Mouse (Mus musculus) neural tube, embryonic 15.5 days (tissue): ENCODE measurements around the gene Arpc5l. TPM values are rescaled to one million over a fixed set of nuclear protein-coding genes. Genes with fewer than 3 reads are reported as not detected.
A peak's percentile ranks its signal among the peaks of the same experiment; 100 is the strongest.

Source experiments
- ATAC-seq: fragments of 200-750 bp; cut with Nextera tagmentation; 2 replicates; pipeline ENCODE4 v1.8.0; 2017; ENCODE audit warnings: mild to moderate bottlenecking, moderate TSS enrichment, moderate library complexity; ENCODE audit not compliant: low FRiP score
- H3K27ac ChIP-seq: fragments of 300-500 bp; sonication (generic); replicated peaks from 2 replicates; pipeline ENCODE4 v1.5.1; 2015; ENCODE audit warnings: mild to moderate bottlenecking, inconsistent platforms
- H3K27me3 ChIP-seq: fragments of 300-500 bp; sonication (generic); replicated peaks from 2 replicates; pipeline ENCODE4 v1.6.1; 2015; ENCODE audit warnings: inconsistent platforms
- H3K36me3 ChIP-seq: fragments of 300-500 bp; sonication (generic); 2 replicates; pipeline ENCODE4 v1.6.1; 2015; ENCODE audit warnings: inconsistent platforms
- H3K4me1 ChIP-seq: fragments of 300-500 bp; sonication (generic); 2 replicates; pipeline ENCODE4 v1.6.1; 2015; ENCODE audit warnings: inconsistent platforms
- H3K4me2 ChIP-seq: fragments of 300-500 bp; sonication (generic); 2 replicates; pipeline ENCODE4 v1.6.1; 2015; ENCODE audit warnings: inconsistent platforms, mild to moderate bottlenecking, moderate library complexity
- H3K4me3 ChIP-seq: fragments of 300-500 bp; sonication (generic); replicated peaks from 2 replicates; pipeline ENCODE4 v1.5.1; 2015; ENCODE audit warnings: mild to moderate bottlenecking, inconsistent platforms
- H3K9ac ChIP-seq: fragments of 300-500 bp; sonication (generic); replicated peaks from 2 replicates; pipeline ENCODE4 v1.6.1; 2015; ENCODE audit warnings: mild to moderate bottlenecking, inconsistent platforms
- H3K9me3 ChIP-seq: fragments of 300-500 bp; sonication (generic); replicated peaks from 2 replicates; pipeline ENCODE4 v1.6.1; 2016; ENCODE audit warnings: inconsistent platforms
- WGBS: fragments of 180-500 bp; shearing (Covaris S2); methylation state at CpG from one replicate; pipeline ENCODE4 v1.1.7; 2015; ENCODE audit warnings: mixed read lengths; 5-methylcytosine and 5-hydroxymethylcytosine counted together
- polyA plus RNA-seq: library from polyadenylated mRNA; unstranded; fragments of >200 nt; fragmentation: Nextera tagmentation; extraction: Ambion mirVana; gene quantifications from 2 replicates; pipeline ENCODE4 v1.2.1, GENCODE M21; 2015

Gene Arpc5l
- polyA plus RNA-seq, 1 experiment from 2014 or later, result 156 TPM

DNA sequence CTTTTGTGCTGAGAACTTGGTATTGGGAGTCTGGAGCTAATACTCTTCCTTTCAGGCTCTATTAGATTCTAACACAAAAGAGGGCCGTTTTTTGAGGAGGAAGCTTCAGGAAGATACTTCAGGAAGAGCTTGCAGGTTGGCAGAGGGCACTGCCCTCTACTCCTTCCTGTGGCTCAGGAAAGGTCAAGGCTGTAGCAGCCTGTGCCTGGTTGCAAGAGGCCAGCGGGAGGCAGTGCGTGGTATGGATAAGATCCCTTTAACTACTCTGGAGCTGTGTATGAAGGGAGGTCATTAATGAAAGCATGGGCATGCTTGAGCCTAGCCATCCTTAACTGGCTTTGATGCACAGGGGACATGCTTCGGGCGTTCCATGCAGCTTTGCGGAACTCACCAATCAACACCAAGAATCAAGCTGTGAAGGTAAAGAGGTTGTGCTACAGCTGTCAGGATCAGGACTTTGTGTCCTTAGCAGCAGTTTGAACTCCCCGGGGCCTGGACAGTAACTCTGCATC lies 7.7 kb downstream of the Arpc5l start:
- Histone ChIP-seq H3K36me3 (peaks cover 56% of the 10 kb centered on the region), H3K9me3 (no peaks in the 10 kb centered on the region), H3K27me3 (no peaks in the 10 kb centered on the region), H3K4me1 (peaks cover 24% of the 10 kb centered on the region), H3K9ac (no peak overlapping the region), H3K4me3 (no peak overlapping the region), H3K4me2 (no peak overlapping the region), H3K27ac (no peak overlapping the region)
- ATAC-seq, result no peak
- 90% methylated on average over 7 of the region's 7 CpGs for WGBS

DNA sequence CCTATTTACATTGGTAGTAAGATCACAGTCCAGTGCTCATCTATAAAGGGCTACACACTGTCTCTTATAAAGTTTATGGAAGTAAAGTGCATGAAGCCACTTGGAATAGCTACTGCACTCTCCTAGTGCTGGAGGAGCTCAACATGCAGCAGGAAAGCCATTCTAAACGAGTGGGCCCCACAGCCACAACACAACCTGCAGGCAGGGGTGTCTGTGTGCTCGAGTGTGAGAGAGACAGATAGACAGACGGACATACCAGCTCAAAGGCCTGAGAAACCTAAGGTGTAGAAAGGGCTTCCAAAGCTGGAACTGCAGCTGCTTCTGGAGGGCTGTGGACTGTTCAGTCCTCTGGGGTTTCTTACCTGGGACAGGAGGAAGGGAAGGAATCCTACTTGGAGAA lies 11.4 kb downstream of the Arpc5l start:
- H3K36me3 ChIP-seq, result peaks cover 88% of the 10 kb centered on the region
- H3K4me2 ChIP-seq, result no peak overlapping the region
- no peaks in the 10 kb centered on the region for H3K4me1 ChIP-seq
- WGBS, result 83% methylated on average over 3 of the region's 3 CpGs
- no peaks in the 10 kb centered on the region for H3K9me3 ChIP-seq
- no peaks in the 10 kb centered on the region for H3K27me3 ChIP-seq
- no peak for ATAC-seq
- no peak overlapping the region for H3K9ac ChIP-seq
- H3K4me3 ChIP-seq, result no peak overlapping the region
- H3K27ac ChIP-seq, result no peak overlapping the region

GRCm38 (mm10) chr2:39020004-39020403 lies 14.9 kb downstream of the Arpc5l start:
- no peak for ATAC-seq
- no peak overlapping the region for H3K4me3 ChIP-seq
- no peaks in the 10 kb centered on the region for H3K4me1 ChIP-seq
- 92% methylated on average over 1 of the region's 1 CpGs for WGBS
- H3K9me3 ChIP-seq, result no peaks in the 10 kb centered on the region
- no peaks in the 10 kb centered on the region for H3K27me3 ChIP-seq
- no peak overlapping the region for H3K4me2 ChIP-seq
- no peak overlapping the region for H3K9ac ChIP-seq
- no peak overlapping the region for H3K27ac ChIP-seq
- peaks cover 91% of the 10 kb centered on the region for H3K36me3 ChIP-seq

DNA sequence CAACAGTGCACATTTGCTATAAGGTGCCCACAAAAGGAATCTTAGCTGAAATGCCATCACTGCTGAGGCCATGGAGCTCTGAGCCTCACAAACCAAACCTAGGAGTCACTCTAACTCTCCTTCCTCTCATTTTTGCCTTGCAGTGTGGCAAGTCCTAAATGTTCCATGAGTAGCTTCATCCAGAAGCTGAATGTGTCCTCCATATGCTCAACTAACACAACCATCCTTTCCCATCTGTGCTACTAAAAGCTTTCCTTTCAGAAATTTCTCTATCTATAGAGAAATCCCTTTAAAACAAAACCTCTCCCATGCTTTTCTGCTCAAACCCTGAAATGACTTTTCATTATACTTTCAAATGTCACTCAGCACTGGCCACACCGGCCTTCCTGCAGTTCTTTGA lies 26.5 kb downstream of the Arpc5l start:
- ATAC-seq, result no peak
- Histone ChIP-seq H3K4me3 (no peak overlapping the region), H3K36me3 (peaks cover 75% of the 10 kb centered on the region), H3K4me1 (no peaks in the 10 kb centered on the region), H3K27ac (no peak overlapping the region), H3K4me2 (no peak overlapping the region), H3K27me3 (no peaks in the 10 kb centered on the region), H3K9me3 (no peaks in the 10 kb centered on the region), H3K9ac (no peak overlapping the region)
- WGBS, result 84% methylated on average over 1 of the region's 1 CpGs

DNA sequence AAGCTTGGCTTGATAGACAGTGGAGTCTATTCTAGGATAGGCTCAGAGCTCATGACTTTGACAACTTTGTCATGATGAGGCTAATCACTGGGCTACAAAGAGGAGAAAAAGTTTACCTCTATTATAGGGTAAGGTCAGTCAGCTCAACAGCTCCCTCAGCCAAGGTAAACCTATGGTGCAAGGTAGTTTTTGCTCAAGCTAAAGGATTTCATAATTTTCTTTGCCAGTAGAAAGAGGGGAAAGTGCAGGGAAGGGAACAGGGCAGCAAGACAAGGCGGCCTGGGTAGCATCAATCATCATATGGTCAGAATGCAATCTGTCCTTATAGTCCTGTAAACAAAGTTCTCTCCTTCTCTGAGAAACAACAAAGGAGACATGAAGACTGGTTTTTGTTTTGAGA lies 35.1 kb downstream of the Arpc5l start:
- Histone ChIP-seq H3K4me1 (no peaks in the 10 kb centered on the region), H3K36me3 (peaks cover 76% of the 10 kb centered on the region), H3K27ac (no peak overlapping the region), H3K27me3 (no peaks in the 10 kb centered on the region), H3K9me3 (no peaks in the 10 kb centered on the region), H3K4me3 (no peak overlapping the region), H3K4me2 (no peak overlapping the region), H3K9ac (no peak overlapping the region)
- 93% methylated on average over 1 of the region's 1 CpGs for WGBS
- no peak for ATAC-seq

- Histone ChIP-seq H3K27me3 (no peaks in the 10 kb centered on the region), H3K27ac (no peak overlapping the region), H3K4me2 (no peak overlapping the region), H3K36me3 (peaks cover 70% of the 10 kb centered on the region), H3K9me3 (no peaks in the 10 kb centered on the region), H3K9ac (no peak overlapping the region), H3K4me1 (no peaks in the 10 kb centered on the region), H3K4me3 (no peak overlapping the region)
- ATAC-seq, result no peak
- WGBS, result 100% methylated on average over 1 of the region's 1 CpGs
These were observed 43.4 kb downstream of the Arpc5l start for GRCm38 (mm10) chr2:39048515-39048914.

GRCm38 (mm10) chr2:39064687-39065399 lies 59.7 kb downstream of the Arpc5l start:
- Histone ChIP-seq H3K9ac (peak overlapping the region; percentile 97), H3K27ac (peak overlapping the region; percentile 91), H3K4me1 (peaks cover 9% of the 10 kb centered on the region), H3K27me3 (no peaks in the 10 kb centered on the region), H3K36me3 (peaks cover 16% of the 10 kb centered on the region; the same call in 1 of the 2 replicates), H3K4me3 (peak overlapping the region; percentile 96), H3K4me2 (peak overlapping the region; percentile 82), H3K9me3 (no peaks in the 10 kb centered on the region)
- 6% methylated on average over 25 of the region's 25 CpGs for WGBS
- ATAC-seq, result peak; percentile 50; the same call in 1 of the 2 replicates

Other genes starting within 250 kb of the Arpc5l start
- 2.3 TPM in 2 replicates for gene Nr6a1, start 77.7 kb upstream of the Arpc5l start, polyA plus RNA-seq
- 7.1 and 8.4 TPM in 2 replicates for gene Olfml2a, start 73.4 kb upstream of the Arpc5l start, polyA plus RNA-seq
- 1.6 and 1.8 TPM in 2 replicates for gene Wdr38, start 7.9 kb upstream of the Arpc5l start, polyA plus RNA-seq
- 636 TPM in 2 replicates for gene Rpl35, start 276 bp downstream of the Arpc5l start, polyA plus RNA-seq
- 27.9 and 28.9 TPM in 2 replicates for gene Golga1, start 60.2 kb downstream of the Arpc5l start, polyA plus RNA-seq
- gene Scai, start 185.4 kb downstream of the Arpc5l start, polyA plus RNA-seq, result 16.5 and 17.6 TPM in 2 replicates
- 67.1 and 73.5 TPM in 2 replicates for gene Ppp6c, start 221.1 kb downstream of the Arpc5l start, polyA plus RNA-seq